Mouse (Mus musculus) Muller cell, postnatal 12 days (primary cell): Measurements from ENCODE around the gene Zg16.
"Not testable (repeated sequence)": the region's sequence is repeated elsewhere in the genome, so short reads cannot be mapped to it uniquely, and the experiment has no call there.

Experiments
- DNase-seq: peaks from one replicate; pipeline ENCODE4 v3.0.0-alpha.2; 2015; ENCODE audit errors: inconsistent ontology term

The Zg16 gene

GRCm38 (mm10) chr7:127104560-127105332 is 17.6 kb upstream of the Zg16 start:
- DNase-seq: peak; percentile 85

DNA sequence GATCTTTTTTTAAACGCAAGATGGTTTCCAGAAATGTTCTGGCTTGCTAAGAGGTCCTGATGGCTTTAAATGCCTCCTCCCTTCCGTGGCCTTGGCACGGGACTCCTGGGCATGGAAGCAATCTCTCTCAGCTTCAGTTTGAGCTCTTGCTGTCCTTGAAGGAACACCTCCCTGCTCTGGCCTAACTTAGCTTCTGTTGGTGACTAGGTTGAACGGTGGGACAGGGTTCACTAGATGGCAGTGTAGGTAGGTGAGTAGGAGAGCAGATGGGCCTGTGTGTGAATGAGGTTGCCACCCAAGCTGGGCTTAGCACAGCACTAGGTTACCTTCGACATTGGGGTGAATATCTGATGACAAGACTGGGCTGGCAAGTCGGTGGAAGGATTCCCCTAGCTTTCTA is 16.8 kb upstream of the Zg16 start:
- DNase-seq: no peak

- no peak for DNase-seq
These were observed 15.0 kb upstream of the Zg16 start for GRCm38 (mm10) chr7:127102148-127102547.

DNA sequence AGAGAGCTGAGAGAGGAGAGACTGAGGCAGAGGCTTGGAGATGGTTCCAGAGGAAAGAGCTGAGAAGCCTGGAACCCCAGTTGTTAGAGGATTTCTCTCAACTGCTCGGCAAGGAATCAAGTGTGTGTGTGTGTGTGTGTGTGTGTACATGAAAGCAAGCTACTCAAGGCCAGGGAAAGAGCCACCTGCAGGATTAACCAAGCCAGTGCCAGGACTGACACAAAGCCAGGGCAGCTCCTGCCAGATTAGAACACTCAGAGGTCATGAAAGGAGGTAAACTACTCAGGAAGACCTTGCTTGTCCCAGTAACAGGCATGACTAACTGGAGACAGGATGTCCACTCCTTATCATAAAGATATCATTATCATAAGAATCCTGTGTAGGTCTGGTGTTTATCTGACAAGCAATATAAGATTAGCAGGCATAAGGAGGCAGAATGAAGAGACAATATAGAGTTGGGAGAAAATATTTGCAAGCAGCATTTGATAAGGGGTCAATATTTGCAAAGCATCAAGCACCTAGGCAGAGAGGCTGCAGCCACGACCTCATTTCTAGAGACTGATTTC is 14.4 kb upstream of the Zg16 start:
- no peak for DNase-seq

DNA sequence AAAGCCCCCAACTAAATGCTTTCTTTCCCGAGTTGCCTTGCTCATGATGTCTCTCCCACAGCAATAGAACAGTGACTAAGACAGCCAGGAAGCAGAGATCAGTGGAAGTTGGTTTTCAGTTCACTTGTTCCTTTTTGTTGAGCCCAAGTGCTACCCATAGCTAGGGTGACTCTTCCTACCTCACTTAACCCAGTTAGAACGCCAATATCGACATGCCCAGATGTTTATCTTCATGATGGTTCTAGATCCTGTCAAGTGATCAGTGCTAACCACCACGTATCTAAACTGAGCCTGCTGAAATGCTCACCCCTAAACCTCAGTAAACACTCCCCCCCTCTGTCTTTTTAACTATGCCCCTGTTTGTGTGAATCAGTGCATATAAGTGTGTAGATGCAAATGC is 12.4 kb upstream of the Zg16 start:
- no peak for DNase-seq

GRCm38 (mm10) chr7:127098950-127099349 is 11.8 kb upstream of the Zg16 start:
- DNase-seq: no peak

GRCm38 (mm10) chr7:127098521-127098920 is 11.4 kb upstream of the Zg16 start:
- no peak for DNase-seq

- no peak for DNase-seq
These were observed 9.3 kb upstream of the Zg16 start for GRCm38 (mm10) chr7:127096456-127096855.

DNA sequence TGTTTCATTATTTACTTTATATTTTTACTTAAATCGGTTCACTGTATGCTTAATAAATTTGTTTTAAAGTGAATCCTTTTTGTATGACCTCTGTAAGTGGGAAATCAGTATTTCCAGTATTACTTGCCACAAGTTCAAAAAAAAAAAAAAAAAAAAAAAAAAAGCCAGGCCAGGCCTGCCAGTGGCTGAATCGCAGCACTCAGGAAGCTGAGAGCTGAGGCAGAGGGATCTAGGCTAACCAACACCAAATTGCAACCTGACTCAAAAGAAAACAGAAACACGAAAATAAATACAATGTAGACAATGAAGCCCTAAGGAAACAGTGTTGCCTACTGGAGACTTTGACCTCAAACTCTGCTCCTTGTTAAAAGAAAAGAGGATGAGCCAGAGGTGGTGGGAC is 6.8 kb upstream of the Zg16 start:
- no peak for DNase-seq

DNA sequence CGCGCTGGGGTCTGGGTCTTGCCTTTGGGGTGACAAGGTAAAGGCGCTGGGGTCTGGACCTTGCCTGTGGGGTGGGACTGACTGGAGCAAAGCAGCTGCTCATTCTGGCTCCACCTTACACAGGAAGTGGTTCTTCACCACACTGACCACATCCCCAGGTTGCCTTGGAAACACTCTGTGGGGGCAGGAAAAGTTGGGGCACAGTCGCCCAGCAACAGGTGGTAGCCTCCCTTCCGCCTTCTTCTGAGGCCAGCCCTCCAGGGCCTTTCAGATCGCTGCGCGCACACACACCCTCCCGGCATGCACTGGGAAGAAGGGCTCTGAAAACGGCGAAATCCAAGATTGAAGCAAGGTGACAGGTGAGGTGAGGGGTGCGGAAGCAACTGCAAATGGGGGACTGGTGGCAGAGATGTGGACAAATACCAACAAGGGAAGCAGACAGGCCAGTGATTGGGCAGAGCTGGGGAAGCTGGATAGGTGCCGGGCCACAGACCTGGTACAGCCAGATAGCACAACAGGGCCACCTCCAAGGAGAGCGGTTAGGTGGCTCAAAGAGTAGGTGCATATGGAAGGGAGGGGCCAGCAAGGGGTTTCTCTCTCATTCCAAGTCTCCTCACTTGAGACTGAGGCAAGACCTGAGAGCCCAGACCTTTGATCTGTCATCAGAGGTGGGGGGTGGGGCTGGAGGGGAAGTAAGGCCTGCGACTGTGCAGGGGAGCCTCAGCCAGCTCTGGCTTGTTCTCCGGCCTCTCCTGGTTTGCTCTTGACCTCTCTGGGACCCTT is 4.2 kb upstream of the Zg16 start, which contains the start of gene AI467606:
TSS of gene AI467606 (plus strand) at position 246 of the 783 bp plus-strand sequence.
- DNase-seq: peak; percentile 22

GRCm38 (mm10) chr7:127090154-127091113 is 3.3 kb upstream of the Zg16 start:
- no peak for DNase-seq

DNA sequence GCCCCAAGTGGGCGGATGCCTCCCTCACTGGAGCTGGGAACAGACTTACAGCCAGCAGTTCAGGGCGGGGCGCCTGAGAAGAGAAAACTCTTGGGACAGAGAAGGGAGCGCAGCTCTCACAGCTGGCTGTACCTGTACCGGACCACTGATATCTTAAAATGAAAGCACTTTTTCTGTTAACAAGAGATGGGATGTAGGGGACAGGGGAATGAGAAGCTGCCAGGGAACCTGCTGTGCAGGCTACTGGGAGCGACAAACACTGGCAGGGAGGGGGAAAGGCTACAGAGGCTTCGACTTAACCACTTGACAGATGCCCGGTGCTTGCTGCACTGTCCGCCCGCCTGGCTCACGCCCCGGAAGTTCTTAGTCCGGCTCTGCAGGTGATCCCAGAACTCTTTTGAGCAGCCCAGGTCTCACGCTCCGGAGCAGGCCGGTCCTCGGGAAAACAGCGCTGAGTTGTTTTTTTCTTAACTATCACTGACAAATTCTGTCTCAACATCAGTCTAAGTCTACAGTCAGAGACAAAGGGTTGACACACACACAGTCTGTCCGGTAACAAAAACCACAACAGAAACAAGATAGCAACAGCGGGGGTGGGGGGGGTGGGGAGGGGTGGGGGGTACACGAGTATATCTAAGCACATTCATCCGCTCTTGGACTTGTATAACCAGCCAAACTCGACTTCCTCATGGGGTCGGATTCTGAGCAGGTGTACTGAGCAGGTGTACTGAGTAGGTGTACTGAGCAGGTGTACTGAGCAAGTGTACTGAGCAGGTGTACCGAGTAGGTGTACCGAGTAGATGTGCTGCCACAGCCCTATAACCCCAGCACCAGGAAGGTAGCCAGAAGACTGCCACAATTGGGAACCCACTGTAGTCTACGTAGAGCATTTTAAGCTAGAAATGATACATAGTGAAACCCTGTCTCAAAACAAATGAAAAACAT is 2.0 kb upstream of the Zg16 start:
- DNase-seq: no peak

DNA sequence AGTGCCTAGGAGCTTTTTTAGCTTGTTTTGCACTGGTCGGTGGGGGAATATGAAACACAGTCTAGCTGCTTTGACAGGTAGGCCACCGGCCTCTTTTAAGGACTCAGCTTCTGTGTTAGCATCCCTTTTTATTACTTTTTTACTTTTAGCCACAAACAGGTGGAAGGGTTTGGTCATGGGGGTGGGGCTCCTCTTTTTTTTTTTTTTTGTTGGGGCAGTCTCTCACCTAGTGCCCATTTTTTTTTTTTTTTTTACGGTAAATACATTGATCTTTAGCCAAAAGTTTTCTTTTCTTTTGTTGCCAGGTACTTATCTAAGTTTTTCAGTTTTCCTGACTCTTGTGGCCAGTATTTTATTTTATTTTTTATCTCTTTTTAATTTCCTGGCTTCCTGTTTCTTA is 955 bp upstream of the Zg16 start:
- DNase-seq: no peak

GRCm38 (mm10) chr7:127085751-127086150 is 1.4 kb downstream of the Zg16 start:
- DNase-seq: not testable (repeated sequence)

DNA sequence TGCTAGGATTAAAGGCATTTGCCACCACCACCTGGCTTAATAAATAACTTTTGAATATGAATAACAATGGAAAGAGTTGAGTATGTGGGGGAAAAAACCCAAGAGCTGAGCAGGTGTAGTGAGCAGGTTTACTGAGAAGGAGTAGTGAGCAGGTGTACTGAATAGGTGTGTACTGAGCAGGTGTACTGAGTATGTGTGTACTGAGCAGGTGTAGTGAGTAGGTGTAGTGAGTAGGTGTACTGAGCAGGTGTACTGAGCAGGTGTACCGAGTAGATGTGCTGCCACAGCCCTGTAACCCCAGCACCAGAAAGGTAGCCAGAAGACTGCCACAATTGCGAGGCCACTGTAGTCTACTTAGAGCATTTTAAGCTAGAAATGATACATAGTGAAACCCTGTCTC is 2.3 kb downstream of the Zg16 start:
- no peak for DNase-seq

GRCm38 (mm10) chr7:127083689-127084088 is 3.4 kb downstream of the Zg16 start:
- DNase-seq: no peak

DNA sequence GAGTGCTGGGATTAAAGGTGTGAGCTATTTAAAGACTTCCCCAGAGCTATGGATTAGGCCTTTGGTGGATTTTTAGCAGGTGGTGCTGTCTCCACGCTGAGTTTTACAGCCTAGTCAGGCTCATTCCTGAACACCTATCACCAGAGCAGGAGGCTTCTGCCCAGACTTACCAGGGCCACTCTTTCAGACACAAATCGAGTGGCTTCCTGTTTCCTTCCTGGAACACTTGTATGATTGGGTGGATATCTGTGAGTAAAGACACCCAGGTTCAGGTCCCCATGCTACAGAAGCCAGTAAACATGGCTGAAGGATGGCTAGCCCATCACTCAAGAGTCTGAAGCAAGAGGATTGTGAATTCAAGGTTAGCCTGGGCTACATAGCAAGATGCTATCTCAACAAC is 4.1 kb downstream of the Zg16 start:
- DNase-seq: no peak

GRCm38 (mm10) chr7:127082271-127082670 is 4.9 kb downstream of the Zg16 start:
- DNase-seq: no peak

DNA sequence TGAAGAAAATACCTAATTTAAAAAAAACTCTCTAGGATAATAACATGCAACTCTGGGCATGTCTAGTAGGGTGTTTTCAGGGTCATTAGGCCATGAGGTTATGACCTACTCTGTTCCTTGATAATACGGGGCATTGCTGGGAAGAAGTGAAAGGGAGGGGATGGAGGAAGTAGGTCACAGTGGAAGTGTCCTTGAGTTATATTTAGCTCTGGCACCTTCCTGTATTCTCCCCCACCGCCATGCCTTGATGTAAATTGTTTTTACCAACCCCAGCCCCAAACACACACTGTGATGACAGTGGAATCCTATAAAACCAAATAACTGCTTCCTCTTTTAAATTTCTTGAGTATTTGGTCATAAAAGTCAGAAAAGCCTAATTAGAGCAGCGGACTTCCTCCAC is 7.1 kb downstream of the Zg16 start:
- DNase-seq: no peak

DNA sequence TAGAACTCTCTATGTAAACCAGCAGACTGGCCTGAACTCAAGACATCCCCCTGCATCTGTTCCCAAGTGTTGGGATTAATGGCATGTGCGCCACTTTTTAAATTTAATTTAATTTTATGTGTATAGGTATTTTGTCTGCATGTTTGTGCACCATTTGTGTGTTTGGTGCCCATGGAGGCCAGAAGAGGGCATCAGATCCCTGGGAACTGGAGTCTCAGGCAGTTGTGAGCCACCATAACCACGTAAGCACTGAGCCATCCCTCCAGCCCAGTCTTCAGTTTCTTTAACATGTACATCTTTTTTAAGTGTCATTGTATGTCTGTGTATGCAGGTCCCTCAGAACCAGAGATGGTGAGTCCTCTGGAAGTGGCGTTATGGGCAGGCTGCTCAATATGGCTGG is 9.4 kb downstream of the Zg16 start:
- DNase-seq: no peak
